Mouse (Mus musculus) embryonic facial prominence, embryonic 14.5 days (tissue): ENCODE results near the gene Cfi. TPM values are rescaled to one million over a fixed set of nuclear protein-coding genes. Genes with fewer than 3 reads are reported as not detected.

Experiments
- ATAC-seq: fragments of 200-750 bp; cut with Nextera tagmentation; 2 replicates; pipeline ENCODE4 v1.8.0; 2017; ENCODE audit warnings: low read depth, moderate number of reproducible peaks, moderate TSS enrichment
- DNase-seq: peaks from one replicate; pipeline ENCODE4 v3.0.0-alpha.2; 2015; ENCODE audit warnings: low spot score
- H3K27ac ChIP-seq: fragments of 300-500 bp; sonication (generic); replicated peaks from 2 replicates; pipeline ENCODE4 v1.5.1; 2014; ENCODE audit warnings: low read depth, mild to moderate bottlenecking, low read length, moderate library complexity
- H3K27me3 ChIP-seq: fragments of 300-500 bp; sonication (generic); replicated peaks from 2 replicates; pipeline ENCODE4 v1.6.1; 2014; ENCODE audit warnings: low read length; ENCODE audit not compliant: control insufficient read depth, insufficient read depth
- H3K36me3 ChIP-seq: fragments of 300-500 bp; sonication (generic); 2 replicates; pipeline ENCODE4 v1.6.1; 2014; ENCODE audit warnings: low read length, mixed read lengths; ENCODE audit not compliant: control insufficient read depth, insufficient read depth
- H3K4me1 ChIP-seq: fragments of 300-500 bp; sonication (generic); 2 replicates; pipeline ENCODE4 v1.6.1; 2014; ENCODE audit warnings: antibody characterized with exemption, low read length; ENCODE audit not compliant: control insufficient read depth, insufficient read depth
- H3K4me2 ChIP-seq: fragments of 300-500 bp; sonication (generic); 2 replicates; pipeline ENCODE4 v1.6.1; 2014; ENCODE audit warnings: low read depth, mild to moderate bottlenecking, low read length, moderate library complexity, mixed read lengths
- H3K4me3 ChIP-seq: fragments of 300-500 bp; sonication (generic); 2 replicates; pipeline ENCODE4 v1.5.1; 2014; ENCODE audit warnings: low read depth, mild to moderate bottlenecking, low read length
- H3K9ac ChIP-seq: fragments of 300-500 bp; sonication (generic); 2 replicates; pipeline ENCODE4 v1.6.1; 2014; ENCODE audit warnings: low read depth, mild to moderate bottlenecking, low read length, moderate library complexity, mixed read lengths
- H3K9me3 ChIP-seq: fragments of 300-500 bp; sonication (generic); 2 replicates; pipeline ENCODE4 v1.6.1; 2016; ENCODE audit warnings: low read length; ENCODE audit not compliant: control insufficient read depth
- WGBS: fragments of 180-500 bp; shearing (Covaris S2); extraction: QIAGEN DNeasy Blood & Tissue Kit; methylation state at CpG from one replicate; pipeline ENCODE4 v1.1.7; 2014; 5-methylcytosine and 5-hydroxymethylcytosine counted together
- polyA plus RNA-seq: library from polyadenylated mRNA; unstranded; fragments of >200 nt; fragmentation: Nextera tagmentation; extraction: Ambion mirVana; gene quantifications from 2 replicates; pipeline ENCODE4 v1.2.1, GENCODE M21; 2014

Cfi gene
- polyA plus RNA-seq, 1 experiment from 2014 or later: 0.29 TPM

DNA sequence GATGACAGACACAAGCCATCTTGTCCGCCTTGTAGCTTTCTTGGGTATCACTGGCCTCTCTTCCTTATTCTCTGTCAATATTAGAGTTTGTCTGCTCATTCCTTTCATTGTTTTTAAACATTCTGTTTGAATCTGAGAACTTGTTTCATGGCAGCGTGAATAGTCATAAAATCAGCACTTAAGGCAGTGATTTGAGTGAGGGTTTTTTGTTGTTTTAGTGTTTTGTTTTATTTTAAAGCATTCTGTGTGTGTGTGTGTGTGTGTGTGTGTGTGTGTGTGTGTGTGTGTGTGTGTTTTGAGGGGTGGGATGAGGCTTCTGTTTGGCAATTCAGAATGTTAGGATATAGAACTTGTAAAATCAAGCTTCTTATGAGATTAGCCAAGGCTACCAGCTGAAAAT lies 44.2 kb downstream of the Cfi start:
- Histone ChIP-seq H3K4me1 (peaks cover 4% of the 10 kb centered on the region; the same call in 1 of the 2 replicates), H3K27me3 (peaks cover 5% of the 10 kb centered on the region; the same call in 1 of the 2 replicates), H3K9me3 (no peaks in the 10 kb centered on the region), H3K4me2 (peak overlapping the region; percentile 96), H3K4me3 (no peak overlapping the region), H3K36me3 (no peaks in the 10 kb centered on the region), H3K9ac (no peak overlapping the region), H3K27ac (no peak overlapping the region)
- WGBS: 70% methylated on average over 2 of the region's 2 CpGs
- ATAC-seq (no peak), DNase-seq (no peak)

DNA sequence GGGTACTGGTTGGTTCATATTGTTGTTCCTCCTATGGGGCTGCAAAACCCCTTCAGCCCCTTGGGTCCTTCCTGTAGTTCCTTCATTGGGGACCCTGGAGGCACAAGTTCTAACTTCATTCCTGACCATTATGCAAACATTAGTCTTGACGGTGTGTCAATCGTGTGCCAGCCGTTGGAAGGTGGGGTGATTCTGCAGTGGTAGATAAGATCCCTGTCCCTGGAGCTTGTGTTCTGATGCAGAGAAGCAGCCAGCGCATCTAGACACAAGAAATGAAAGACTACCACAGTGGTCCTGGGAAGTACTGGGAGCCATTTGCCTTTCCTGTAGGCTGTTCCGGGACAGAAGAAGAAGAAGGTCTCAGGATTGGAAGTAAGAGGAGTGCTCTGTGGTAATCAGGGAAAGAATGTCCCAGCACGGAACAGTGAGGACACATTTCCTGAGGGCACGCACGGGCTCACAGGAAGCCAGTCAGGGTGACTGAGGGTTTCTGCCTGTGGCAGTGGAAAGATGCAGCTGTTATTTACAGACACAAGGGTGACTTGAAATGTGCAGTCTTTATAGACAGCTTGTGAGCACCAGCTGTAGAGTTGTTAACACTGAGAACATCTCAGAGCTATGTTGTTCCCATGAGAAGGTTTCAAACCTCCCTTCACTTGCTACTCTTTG lies 45.4 kb downstream of the Cfi start:
- ATAC-seq: no peak
- Histone ChIP-seq H3K27me3 (peaks cover 5% of the 10 kb centered on the region; the same call in 1 of the 2 replicates), H3K9me3 (no peaks in the 10 kb centered on the region), H3K4me3 (no peak overlapping the region), H3K36me3 (no peaks in the 10 kb centered on the region), H3K4me2 (no peak overlapping the region), H3K27ac (no peak overlapping the region), H3K9ac (no peak overlapping the region), H3K4me1 (peaks cover 4% of the 10 kb centered on the region; the same call in 1 of the 2 replicates)
- DNase-seq: no peak
- 63% methylated on average over 8 of the region's 8 CpGs for WGBS

DNA sequence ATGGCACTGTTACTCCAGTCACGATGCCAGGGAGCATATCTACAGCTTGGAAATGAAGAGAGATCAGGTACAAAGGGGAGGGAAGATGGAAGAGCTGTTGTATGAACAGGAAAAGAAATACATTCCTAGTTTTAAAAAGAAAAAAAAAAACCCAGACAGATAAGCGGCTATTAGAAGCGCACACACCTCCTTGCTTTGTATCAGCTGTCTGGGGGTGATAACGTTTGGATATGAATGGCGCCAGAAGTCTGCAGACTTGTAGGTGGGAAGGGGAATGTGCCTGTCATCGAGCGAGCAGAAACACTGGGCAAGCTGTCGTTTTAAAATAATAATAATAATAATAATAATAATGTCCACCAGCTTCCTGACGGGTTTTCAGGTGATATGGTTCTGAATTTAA lies 49.9 kb downstream of the Cfi start:
- ATAC-seq: no peak
- WGBS: 90% methylated on average over 9 of the region's 9 CpGs

DNA sequence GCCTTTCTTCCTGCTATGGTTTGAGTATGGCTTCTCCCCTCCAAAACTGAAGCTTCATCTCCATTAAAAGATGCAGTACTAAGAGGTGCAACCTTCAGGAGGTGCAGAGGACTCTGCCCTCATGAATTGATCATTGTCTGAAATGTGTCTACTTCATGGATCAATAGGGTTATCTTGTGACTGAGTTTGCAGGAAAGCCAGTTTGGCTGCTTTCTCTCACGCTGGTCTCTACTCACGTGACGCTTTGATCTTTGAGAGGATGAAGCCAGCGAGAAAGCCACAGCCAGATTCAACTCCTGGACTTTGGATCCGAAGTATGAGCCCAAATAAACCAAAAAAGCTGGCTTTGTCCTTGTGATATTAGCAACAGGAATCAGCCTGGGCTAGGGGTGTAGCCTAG lies 50.7 kb downstream of the Cfi start:
- Histone ChIP-seq H3K9me3 (no peaks in the 10 kb centered on the region), H3K4me2 (no peak overlapping the region), H3K4me3 (no peak overlapping the region), H3K4me1 (no peaks in the 10 kb centered on the region), H3K27me3 (peaks cover under 1% of the 10 kb centered on the region; the same call in 1 of the 2 replicates), H3K9ac (no peak overlapping the region), H3K36me3 (peaks cover 6% of the 10 kb centered on the region; the same call in 1 of the 2 replicates), H3K27ac (no peak overlapping the region)
- no peak for ATAC-seq
- DNase-seq: no peak
- WGBS: 65% methylated on average over 5 of the region's 5 CpGs

More for the DNA sequence above, 49.9 kb downstream of the Cfi start:
- no peak for DNase-seq
- no peak overlapping the region for H3K9ac ChIP-seq
- no peaks in the 10 kb centered on the region for H3K9me3 ChIP-seq
- no peak overlapping the region for H3K4me2 ChIP-seq
- no peaks in the 10 kb centered on the region for H3K4me1 ChIP-seq
- H3K27ac ChIP-seq: no peak overlapping the region
- no peak overlapping the region for H3K4me3 ChIP-seq
- H3K27me3 ChIP-seq: peaks cover 5% of the 10 kb centered on the region; the same call in 1 of the 2 replicates
- no peaks in the 10 kb centered on the region for H3K36me3 ChIP-seq

DNA sequence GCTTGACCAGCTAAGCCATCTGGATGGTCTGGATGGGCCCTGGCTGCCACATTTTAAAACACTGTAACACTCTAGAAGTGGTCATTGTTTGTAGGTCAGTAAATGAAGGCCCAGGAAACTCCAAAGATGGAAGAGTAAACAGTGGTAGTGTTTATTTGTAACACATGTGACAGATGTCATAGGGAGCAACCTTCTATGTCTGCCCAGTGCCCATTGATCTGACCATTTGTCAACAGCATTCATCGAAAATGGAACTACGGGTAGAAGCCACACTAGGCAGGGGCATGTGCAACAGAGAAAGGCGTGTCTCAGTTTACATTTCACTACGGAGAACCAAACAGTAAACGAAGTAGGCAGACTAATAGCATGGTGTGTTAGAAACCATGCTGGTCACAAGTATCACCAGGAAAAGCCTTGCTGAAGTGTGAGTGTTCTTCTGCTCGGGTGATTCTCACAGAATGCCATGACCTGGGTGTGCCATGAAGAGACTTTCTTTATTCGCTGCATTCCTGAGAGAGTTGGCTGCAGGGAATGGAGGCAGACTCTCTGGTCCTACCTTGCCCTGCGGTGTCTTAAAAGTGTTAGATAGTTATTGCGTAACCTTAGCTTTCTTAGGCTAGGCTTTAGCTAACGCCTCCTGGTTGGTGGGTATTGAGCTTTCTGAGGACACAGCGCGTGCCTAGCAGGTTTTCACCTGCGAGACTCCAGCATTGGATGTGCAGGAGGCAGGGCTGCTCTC lies 52.3 kb downstream of the Cfi start:
- 79% methylated on average over 13 of the region's 13 CpGs for WGBS
- H3K4me2 ChIP-seq: no peak overlapping the region
- ATAC-seq (no peak), DNase-seq (peak; percentile 15)
- no peaks in the 10 kb centered on the region for H3K27me3 ChIP-seq
- no peak overlapping the region for H3K9ac ChIP-seq
- no peaks in the 10 kb centered on the region for H3K9me3 ChIP-seq
- peaks cover 6% of the 10 kb centered on the region; the same call in 1 of the 2 replicates for H3K36me3 ChIP-seq
- no peak overlapping the region for H3K4me3 ChIP-seq
- no peak overlapping the region for H3K27ac ChIP-seq
- H3K4me1 ChIP-seq: no peaks in the 10 kb centered on the region

DNA sequence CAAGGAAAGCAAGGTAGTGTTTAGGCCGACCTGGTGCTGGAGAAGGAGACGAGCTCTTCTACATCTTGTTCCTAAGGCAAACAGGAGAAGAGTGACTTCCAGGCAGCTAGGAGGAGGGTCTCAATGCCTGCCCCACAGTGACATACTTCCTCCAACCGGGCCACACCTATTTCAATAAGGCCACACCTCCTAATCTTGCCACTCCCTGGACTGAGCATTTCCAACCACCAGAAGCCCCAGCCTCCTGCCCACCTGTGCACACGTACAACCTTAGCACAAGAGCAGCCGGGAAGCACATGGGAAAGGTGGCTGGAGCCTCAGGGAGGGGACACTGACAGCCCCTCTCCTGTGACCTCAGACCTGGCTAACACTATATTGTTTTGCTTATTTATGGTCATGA lies 56.3 kb downstream of the Cfi start:
- no peak overlapping the region for H3K4me2 ChIP-seq
- ATAC-seq: no peak
- no peaks in the 10 kb centered on the region for H3K4me1 ChIP-seq
- H3K9ac ChIP-seq: no peak overlapping the region
- no peak for DNase-seq
- H3K4me3 ChIP-seq: no peak overlapping the region
- H3K27ac ChIP-seq: no peak overlapping the region
- H3K27me3 ChIP-seq: no peaks in the 10 kb centered on the region
- 86% methylated on average over 5 of the region's 5 CpGs for WGBS
- peaks cover 6% of the 10 kb centered on the region; the same call in 1 of the 2 replicates for H3K36me3 ChIP-seq
- no peaks in the 10 kb centered on the region for H3K9me3 ChIP-seq

DNA sequence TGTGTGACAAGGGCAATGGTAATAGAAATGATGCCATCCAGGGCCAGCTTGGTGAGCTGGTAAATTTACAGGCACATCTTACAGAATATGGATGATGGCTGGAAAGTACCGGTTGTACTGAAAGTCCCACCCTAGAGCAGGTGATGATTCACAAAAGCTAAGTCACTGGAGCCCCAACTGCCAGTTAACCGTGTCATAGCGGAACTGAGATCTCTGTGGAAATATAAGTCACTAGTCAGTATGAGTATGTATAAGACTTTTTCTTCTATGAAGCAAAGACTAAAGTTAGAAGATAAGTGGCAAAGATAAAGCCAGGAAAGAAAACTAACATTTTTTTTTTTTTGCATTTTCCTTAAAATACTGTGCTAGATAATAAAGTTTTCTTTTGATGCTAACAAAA lies 57.5 kb downstream of the Cfi start:
- Histone ChIP-seq H3K27ac (no peak overlapping the region), H3K4me2 (no peak overlapping the region), H3K36me3 (peaks cover 6% of the 10 kb centered on the region; the same call in 1 of the 2 replicates), H3K4me1 (no peaks in the 10 kb centered on the region), H3K9me3 (no peaks in the 10 kb centered on the region), H3K27me3 (no peaks in the 10 kb centered on the region), H3K4me3 (no peak overlapping the region), H3K9ac (no peak overlapping the region)
- WGBS: 93% methylated on average over 3 of the region's 3 CpGs
- ATAC-seq (no peak), DNase-seq (no peak)

DNA sequence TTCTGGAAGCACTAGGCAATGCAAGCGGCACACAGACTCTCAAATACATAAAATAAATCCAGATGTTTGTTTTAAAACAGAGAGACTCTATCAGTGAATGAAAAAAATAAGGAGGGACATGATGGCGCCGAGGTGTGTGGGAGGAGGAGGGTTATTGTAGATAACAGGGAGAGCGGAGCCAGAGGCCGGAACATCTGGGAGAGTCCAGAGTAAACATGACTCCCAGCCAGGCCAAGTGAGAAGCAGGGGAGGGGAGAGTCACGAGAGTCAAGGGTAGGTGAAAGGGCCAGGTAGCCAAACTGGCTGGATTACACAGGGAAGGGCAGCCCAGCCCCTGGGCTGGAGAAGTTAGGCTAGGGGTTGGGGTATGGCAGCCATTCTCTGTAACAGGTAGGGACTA lies 60.9 kb downstream of the Cfi start:
- no peak for DNase-seq
- H3K27ac ChIP-seq: no peak overlapping the region
- no peaks in the 10 kb centered on the region for H3K36me3 ChIP-seq
- WGBS: 52% methylated on average over 6 of the region's 6 CpGs
- no peaks in the 10 kb centered on the region for H3K27me3 ChIP-seq
- H3K4me3 ChIP-seq: no peak overlapping the region
- no peaks in the 10 kb centered on the region for H3K4me1 ChIP-seq
- H3K4me2 ChIP-seq: no peak overlapping the region
- H3K9me3 ChIP-seq: no peaks in the 10 kb centered on the region
- no peak overlapping the region for H3K9ac ChIP-seq
- no peak for ATAC-seq
